11 mouse cellular contexts compared by ENCODE assay signal in genomic region chr6:134261904-134262303, GRCm38 (mm10).
DNase-seq lines count a peak whose midpoint lies in the region; ATAC-seq lines count a peak whose summit lies in the region.
"Had no signal": no experiment of that assay in that cellular context is flagged by ENCODE, and none has a peak within 500 bp of the region (broad histone marks: within the 10 kb centered on the region; RNA-seq: fewer than 3 reads in every experiment).

No protein-coding gene starts in this region.

- no peaks in the 10 kb centered on the region for H3K27me3 ChIP-seq in hindbrain, embryonic 16.5 days (replicated peaks; ENCODE audit: control insufficient read depth, insufficient read depth, low read length)
- H3K27me3 ChIP-seq: embryonic facial prominence, embryonic 12.5 days had no signal

- ATAC-seq in granulocyte monocyte progenitor cell, adult 5-6 weeks (replicated peaks; ENCODE audit: poor library complexity, severe bottlenecking): peak; percentile 78
- no peak for ATAC-seq in hindbrain, embryonic 16.5 days

- no peak overlapping the region for H3K9ac ChIP-seq in hindbrain, embryonic 16.5 days (ENCODE audit: low read depth, low read length)
- H3K9ac ChIP-seq: embryonic facial prominence, embryonic 12.5 days had no signal

- no peak overlapping the region for H3K4me2 ChIP-seq in hindbrain, embryonic 16.5 days (ENCODE audit: low read length)
- H3K4me2 ChIP-seq: embryonic facial prominence, embryonic 12.5 days had no signal

- peak; percentile 48 to 60 for DNase-seq in spleen, postnatal 36 days (ENCODE audit: low spot score in 2 of 2)
- no peak for DNase-seq in spleen, postnatal 14 days (ENCODE audit: low spot score in 2 of 2)
- DNase-seq in lung, postnatal 25 days (ENCODE audit: low spot score): peak; percentile 38
- no peak for DNase-seq in left cerebral cortex, adult 8-10 months (ENCODE audit: low spot score in 2 of 2)
- DNase-seq in cerebellum, adult 18-20 months: no peak
- DNase-seq: right cerebral cortex, postnatal 14 days; thymus, postnatal 36 days had no signal

- H3K4me1 ChIP-seq in hindbrain, embryonic 16.5 days (ENCODE audit: control insufficient read depth, insufficient read depth, low read depth, low read length): no peaks in the 10 kb centered on the region
- H3K4me1 ChIP-seq: embryonic facial prominence, embryonic 12.5 days had no signal

- WGBS in hindbrain, embryonic 16.5 days: 92% methylated on average over 3 of the region's 3 CpGs

- no peak overlapping the region for H3K27ac ChIP-seq in hindbrain, embryonic 16.5 days (ENCODE audit: low read depth, low read length)
- H3K27ac ChIP-seq: embryonic facial prominence, embryonic 12.5 days had no signal

- no peaks in the 10 kb centered on the region for H3K9me3 ChIP-seq in hindbrain, embryonic 16.5 days (ENCODE audit: control insufficient read depth, low read length)

- H3K36me3 ChIP-seq in hindbrain, embryonic 16.5 days (ENCODE audit: control insufficient read depth, insufficient read depth, low read length): peaks cover 9% of the 10 kb centered on the region; the same call in 1 of the 2 replicates

- H3K4me3 ChIP-seq in hindbrain, embryonic 16.5 days (ENCODE audit: low read length): no peak overlapping the region
- H3K4me3 ChIP-seq: embryonic facial prominence, embryonic 12.5 days; myocyte had no signal

Comparison
In these comparisons a context has a peak if more than half of its experiments do, and no peak if none do; other contexts are left out.
1. DNase-seq: peak in spleen, postnatal 36 days (2 of 2) and lung, postnatal 25 days (single experiment); none in spleen, postnatal 14 days (0 of 2), left cerebral cortex, adult 8-10 months (0 of 2) and cerebellum, adult 18-20 months (0 of 2).